Mouse (Mus musculus) midbrain, embryonic 14.5 days (tissue): ENCODE data around the gene Terf2ip. TPM values are rescaled to one million over a fixed set of nuclear protein-coding genes. Genes with fewer than 3 reads are reported as not detected.

Experiments used
- ATAC-seq: fragments of 200-750 bp; cut with Nextera tagmentation; 2 replicates; pipeline ENCODE4 v1.8.0; 2017; ENCODE audit warnings: moderate number of reproducible peaks, moderate library complexity; ENCODE audit not compliant: low FRiP score, low TSS enrichment
- DNase-seq: peaks from one replicate; pipeline ENCODE4 v3.0.0-alpha.2; 2015
- H3K27ac ChIP-seq: fragments of 300-500 bp; sonication (generic); replicated peaks from 2 replicates; pipeline ENCODE4 v1.5.1; 2014; ENCODE audit warnings: mild to moderate bottlenecking, low read depth, low read length, moderate library complexity
- H3K27me3 ChIP-seq: fragments of 300-500 bp; sonication (generic); 2 replicates; pipeline ENCODE4 v1.6.1; 2014; ENCODE audit warnings: low read length, control low read depth, mixed read lengths; ENCODE audit not compliant: control insufficient read depth, insufficient read depth
- H3K36me3 ChIP-seq: fragments of 300-500 bp; sonication (generic); 2 replicates; pipeline ENCODE4 v1.6.1; 2014; ENCODE audit warnings: low read length, control low read depth; ENCODE audit not compliant: control insufficient read depth, insufficient read depth
- H3K4me1 ChIP-seq: fragments of 300-500 bp; sonication (generic); 2 replicates; pipeline ENCODE4 v1.6.1; 2014; ENCODE audit warnings: mild to moderate bottlenecking, antibody characterized with exemption, low read length, control low read depth; ENCODE audit not compliant: control insufficient read depth, insufficient read depth
- H3K4me2 ChIP-seq: fragments of 300-500 bp; sonication (generic); 2 replicates; pipeline ENCODE4 v1.6.1; 2014; ENCODE audit warnings: mild to moderate bottlenecking, low read length, moderate library complexity
- H3K4me3 ChIP-seq: fragments of 300-500 bp; sonication (generic); replicated peaks from 2 replicates; pipeline ENCODE4 v1.5.1; 2014; ENCODE audit warnings: low read depth, low read length
- H3K9ac ChIP-seq: fragments of 300-500 bp; sonication (generic); replicated peaks from 2 replicates; pipeline ENCODE4 v1.6.1; 2014; ENCODE audit warnings: mild to moderate bottlenecking, low read length, moderate library complexity
- H3K9me3 ChIP-seq: fragments of 300-500 bp; sonication (generic); 2 replicates; pipeline ENCODE4 v1.6.1; 2016; ENCODE audit warnings: low read length, control low read depth, mixed read lengths; ENCODE audit not compliant: control insufficient read depth
- WGBS: fragments of 180-500 bp; shearing (Covaris S2); extraction: QIAGEN DNeasy Blood & Tissue Kit; methylation state at CpG from one replicate; pipeline ENCODE4 v1.1.7; 2014; 5-methylcytosine and 5-hydroxymethylcytosine counted together
- polyA plus RNA-seq: library from polyadenylated mRNA; unstranded; fragments of >200 nt; fragmentation: Nextera tagmentation; extraction: Ambion mirVana; gene quantifications from 2 replicates; pipeline ENCODE4 v1.2.1, GENCODE M21; 2014

The Terf2ip gene
- polyA plus RNA-seq, 1 experiment from 2014 or later: 58.3 TPM

DNA sequence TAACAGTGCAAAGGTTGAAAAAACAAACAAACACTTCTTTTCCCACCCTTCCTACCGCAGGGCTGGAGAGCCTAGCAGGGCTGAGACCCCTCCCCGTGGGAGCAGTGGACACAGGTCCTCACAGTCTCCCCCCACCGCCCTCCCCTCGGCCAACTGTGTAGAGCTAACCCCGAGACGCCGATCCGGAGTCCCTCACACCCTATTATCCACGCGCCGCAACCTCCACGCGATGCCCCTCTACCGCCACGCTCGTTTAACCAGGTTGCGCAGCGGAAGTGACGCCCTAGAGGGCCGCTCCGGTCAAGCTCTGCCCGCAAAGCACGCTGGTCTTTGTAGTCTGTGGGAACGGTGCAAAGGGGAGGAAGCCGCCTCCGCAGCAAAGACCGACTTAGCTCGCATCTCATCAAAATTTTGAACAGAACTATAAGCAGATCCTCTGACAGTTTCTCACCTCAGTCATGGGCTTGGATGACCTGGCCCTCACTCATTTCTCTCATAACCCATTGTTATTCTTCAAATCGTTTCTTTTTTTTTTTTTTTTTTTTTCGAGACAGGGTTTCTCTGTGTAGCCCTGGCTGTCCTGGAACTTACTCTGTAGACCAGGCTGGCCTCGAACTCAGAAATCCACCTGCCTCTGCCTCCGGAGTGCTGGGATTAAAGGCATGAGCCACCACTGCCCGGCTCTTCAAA lies 19.0 kb upstream of the Terf2ip start, which contains the start of gene Adat1:
Adat1 (minus strand) TSS at position 290 of the 690 bp plus-strand sequence.
- H3K27ac ChIP-seq: peak within 1 kb of the TSS; percentile 32; the same call in 1 of the 2 replicates
- peak within 1 kb of the TSS; percentile 57 for H3K4me3 ChIP-seq
- H3K36me3 ChIP-seq: peaks cover 59% of the 10 kb centered on the region
- 5% methylated on average over 33 of the region's 33 CpGs for WGBS
- H3K9me3 ChIP-seq: no peaks in the 10 kb centered on the region
- peak within 1 kb of the TSS; percentile 64 for H3K9ac ChIP-seq
- no peaks in the 10 kb centered on the region for H3K27me3 ChIP-seq
- peaks cover 5% of the 10 kb centered on the region; the same call in 1 of the 2 replicates for H3K4me1 ChIP-seq
- DNase-seq (peak; percentile 97), ATAC-seq (peak; percentile 96)
- peak within 1 kb of the TSS; percentile 58 for H3K4me2 ChIP-seq

DNA sequence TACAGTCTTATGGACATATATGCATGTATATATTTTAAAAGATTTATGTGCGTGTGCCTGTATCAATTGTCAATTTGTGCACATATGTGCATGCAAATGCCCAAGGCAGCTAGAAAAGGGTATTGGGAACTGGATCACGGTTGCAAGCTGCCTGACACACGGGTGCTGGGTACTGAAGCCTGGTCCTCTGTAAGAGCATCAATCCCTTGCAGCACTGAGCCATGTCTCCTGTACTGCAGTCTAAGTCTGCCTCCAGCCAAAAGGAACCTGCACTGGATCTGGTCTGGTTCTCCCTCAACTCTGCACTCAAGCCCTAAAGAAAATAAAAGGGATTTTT lies 18.5 kb upstream of the Terf2ip start:
- Histone ChIP-seq H3K4me1 (peaks cover 5% of the 10 kb centered on the region; the same call in 1 of the 2 replicates), H3K9me3 (no peaks in the 10 kb centered on the region), H3K4me3 (no peak overlapping the region), H3K9ac (no peak overlapping the region), H3K4me2 (peak overlapping the region; percentile 58), H3K36me3 (peaks cover 59% of the 10 kb centered on the region), H3K27me3 (no peaks in the 10 kb centered on the region), H3K27ac (no peak overlapping the region)
- no peak for ATAC-seq
- no peak for DNase-seq
- WGBS: 76% methylated on average over 3 of the region's 3 CpGs

DNA sequence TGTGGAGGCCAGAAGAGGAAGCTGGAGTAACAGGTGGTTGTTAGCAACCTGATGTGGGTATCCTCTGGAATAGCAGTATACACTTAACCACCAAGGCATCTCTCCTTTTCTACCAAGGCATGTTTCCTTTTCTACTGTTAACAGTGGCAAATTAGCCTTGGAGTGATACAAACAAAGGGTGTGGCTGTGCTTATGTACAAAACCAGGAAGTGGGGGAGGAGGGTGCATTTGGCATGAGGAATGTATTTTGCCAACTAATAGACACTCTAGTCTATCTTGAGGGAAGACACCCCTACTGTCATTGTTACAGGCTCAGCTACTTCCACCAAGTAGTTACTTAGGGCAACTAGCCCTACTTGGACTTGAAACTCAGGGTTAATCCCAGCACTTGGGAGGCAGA lies 6.4 kb upstream of the Terf2ip start:
- Histone ChIP-seq H3K36me3 (peaks cover 53% of the 10 kb centered on the region), H3K4me1 (no peaks in the 10 kb centered on the region), H3K9me3 (no peaks in the 10 kb centered on the region), H3K4me3 (no peak overlapping the region), H3K27ac (no peak overlapping the region), H3K9ac (no peak overlapping the region), H3K4me2 (no peak overlapping the region), H3K27me3 (no peaks in the 10 kb centered on the region)
- ATAC-seq (no peak), DNase-seq (no peak)

DNA sequence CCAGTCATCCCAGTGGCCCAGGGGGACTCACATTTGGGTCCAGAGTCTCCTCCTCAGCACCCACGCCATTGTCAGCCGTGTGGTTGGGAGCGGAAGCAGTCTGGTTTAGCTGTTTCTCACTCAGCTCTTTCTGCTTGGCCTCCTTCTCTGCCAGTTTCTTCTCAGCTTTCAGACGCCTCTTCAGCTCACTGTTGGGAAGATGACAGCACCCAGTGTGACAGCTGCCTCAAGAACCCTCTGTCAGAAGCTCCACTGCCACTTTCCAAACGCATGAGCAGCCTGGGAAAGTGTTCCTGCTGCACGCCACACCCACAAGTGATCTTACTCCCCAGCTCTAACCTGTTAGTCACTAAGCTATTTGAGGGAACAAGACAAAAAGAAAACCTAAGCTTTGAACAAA lies 5.6 kb upstream of the Terf2ip start:
- no peak overlapping the region for H3K9ac ChIP-seq
- WGBS: 95% methylated on average over 6 of the region's 6 CpGs
- no peaks in the 10 kb centered on the region for H3K9me3 ChIP-seq
- no peak overlapping the region for H3K4me2 ChIP-seq
- H3K36me3 ChIP-seq: peaks cover 45% of the 10 kb centered on the region
- ATAC-seq (no peak), DNase-seq (no peak)
- H3K27ac ChIP-seq: no peak overlapping the region
- H3K4me1 ChIP-seq: peaks cover 6% of the 10 kb centered on the region
- H3K4me3 ChIP-seq: no peak overlapping the region
- no peaks in the 10 kb centered on the region for H3K27me3 ChIP-seq

DNA sequence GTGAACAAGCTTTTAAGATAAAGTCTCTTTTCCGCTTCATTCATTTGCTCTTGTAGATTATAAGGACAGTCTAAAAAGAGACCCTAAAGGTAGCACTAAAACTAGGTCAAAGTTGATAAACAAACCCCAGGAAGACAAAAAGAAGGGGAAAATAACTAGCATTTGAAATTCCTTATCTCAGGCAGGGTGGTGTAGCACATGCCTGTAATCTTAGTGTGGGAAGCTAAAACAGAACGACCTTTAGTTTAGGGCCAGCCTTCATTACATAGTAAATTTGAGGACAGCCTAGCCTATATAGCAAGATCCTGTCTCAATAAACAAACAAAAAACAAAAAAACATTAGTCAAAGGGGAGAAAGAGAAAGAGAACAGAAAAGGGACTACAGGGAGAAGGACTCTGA lies 3.5 kb upstream of the Terf2ip start:
- 95% methylated on average over 2 of the region's 2 CpGs for WGBS
- Histone ChIP-seq H3K27ac (no peak overlapping the region), H3K4me1 (peaks cover 8% of the 10 kb centered on the region), H3K9ac (no peak overlapping the region), H3K27me3 (no peaks in the 10 kb centered on the region), H3K4me2 (no peak overlapping the region), H3K9me3 (no peaks in the 10 kb centered on the region), H3K36me3 (peaks cover 24% of the 10 kb centered on the region), H3K4me3 (no peak overlapping the region)
- DNase-seq (no peak), ATAC-seq (no peak)

DNA sequence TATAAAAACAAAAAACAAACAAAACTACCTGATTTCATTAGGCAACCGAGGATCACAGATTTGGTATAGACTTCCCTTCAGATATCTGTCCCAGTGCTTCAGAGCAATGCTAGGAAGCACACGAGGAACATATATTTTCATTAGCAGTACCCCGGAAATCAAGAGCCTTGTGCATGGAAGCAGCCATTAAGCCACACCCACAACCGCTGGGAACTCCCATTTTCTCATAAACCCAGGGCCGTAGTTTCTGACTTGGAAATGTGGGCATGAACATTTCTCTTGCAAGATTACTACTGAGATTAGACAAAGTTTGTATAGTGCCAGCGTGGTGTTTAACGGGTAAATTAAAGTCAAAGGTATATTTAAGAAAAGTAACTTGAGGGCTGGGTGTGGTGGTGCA lies 1.6 kb upstream of the Terf2ip start:
- no peak for DNase-seq
- Histone ChIP-seq H3K4me3 (no peak overlapping the region), H3K4me2 (no peak overlapping the region), H3K36me3 (peaks cover 8% of the 10 kb centered on the region), H3K4me1 (peaks cover 15% of the 10 kb centered on the region), H3K9ac (no peak overlapping the region), H3K9me3 (no peaks in the 10 kb centered on the region), H3K27me3 (no peaks in the 10 kb centered on the region), H3K27ac (no peak overlapping the region)
- no peak for ATAC-seq
- 95% methylated on average over 7 of the region's 7 CpGs for WGBS

DNA sequence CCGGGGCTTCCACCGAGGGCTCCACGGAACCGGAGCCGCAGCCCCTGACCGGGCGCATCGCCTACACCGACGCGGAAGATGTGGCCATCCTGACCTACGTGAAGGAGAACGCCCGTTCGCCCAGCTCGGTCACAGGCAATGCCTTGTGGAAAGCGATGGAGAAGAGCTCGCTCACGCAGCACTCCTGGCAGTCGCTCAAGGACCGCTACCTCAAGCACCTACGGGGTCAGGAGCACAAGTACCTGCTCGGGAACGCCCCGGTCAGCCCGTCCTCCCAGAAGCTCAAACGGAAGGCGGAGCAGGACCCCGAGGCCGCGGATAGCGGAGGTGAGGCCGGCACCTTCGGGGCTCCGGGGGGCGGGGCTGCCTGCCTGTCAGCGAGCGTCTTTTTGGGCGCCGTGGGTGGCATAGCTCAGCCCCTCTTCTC lies 631 bp downstream of the Terf2ip start:
- Histone ChIP-seq H3K9ac (peak overlapping the region; percentile 92), H3K4me1 (peaks cover 15% of the 10 kb centered on the region), H3K36me3 (peaks cover 18% of the 10 kb centered on the region), H3K27me3 (no peaks in the 10 kb centered on the region), H3K27ac (peak overlapping the region; percentile 84), H3K4me3 (peak overlapping the region; percentile 97), H3K9me3 (no peaks in the 10 kb centered on the region), H3K4me2 (peak overlapping the region; percentile 64)
- whole genome bisulfite sequencing: under 1% methylated on average over 40 of the region's 40 CpGs
- peak; percentile 46 for DNase-seq
- ATAC-seq: peak; percentile 51

DNA sequence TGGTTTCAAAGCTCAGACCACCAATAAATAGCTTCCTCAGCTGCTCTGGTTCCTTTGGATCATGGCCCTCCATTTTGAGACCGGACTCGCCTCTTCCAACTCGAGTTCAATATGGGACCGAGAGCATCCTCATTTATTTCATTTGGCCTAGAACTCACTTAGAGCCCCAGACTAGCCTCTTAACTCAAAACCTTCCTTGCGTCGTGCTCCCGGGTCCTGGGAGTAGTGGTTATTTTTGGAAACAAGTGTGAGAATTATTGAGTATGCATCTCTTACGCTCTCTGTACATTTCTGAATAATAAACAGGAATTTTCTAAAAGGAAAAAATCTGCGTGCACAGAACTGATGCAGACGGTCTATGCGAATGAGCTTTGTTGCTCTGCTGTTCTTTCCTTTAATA lies 3.7 kb downstream of the Terf2ip start, which contains the start of gene Gm6793:
Gm6793 (minus strand) TSS at position 101 of the 400 bp plus-strand sequence.
- peaks cover 15% of the 10 kb centered on the region for H3K4me1 ChIP-seq
- H3K4me2 ChIP-seq: no peak within 1 kb of the TSS
- no peak within 1 kb of the TSS for H3K4me3 ChIP-seq
- no peaks in the 10 kb centered on the region for H3K27me3 ChIP-seq
- H3K9ac ChIP-seq: no peak within 1 kb of the TSS
- no peak for ATAC-seq
- no peak within 1 kb of the TSS for H3K27ac ChIP-seq
- H3K9me3 ChIP-seq: no peaks in the 10 kb centered on the region
- 93% methylated on average over 11 of the region's 11 CpGs for WGBS
- no peak for DNase-seq
- H3K36me3 ChIP-seq: peaks cover 48% of the 10 kb centered on the region

DNA sequence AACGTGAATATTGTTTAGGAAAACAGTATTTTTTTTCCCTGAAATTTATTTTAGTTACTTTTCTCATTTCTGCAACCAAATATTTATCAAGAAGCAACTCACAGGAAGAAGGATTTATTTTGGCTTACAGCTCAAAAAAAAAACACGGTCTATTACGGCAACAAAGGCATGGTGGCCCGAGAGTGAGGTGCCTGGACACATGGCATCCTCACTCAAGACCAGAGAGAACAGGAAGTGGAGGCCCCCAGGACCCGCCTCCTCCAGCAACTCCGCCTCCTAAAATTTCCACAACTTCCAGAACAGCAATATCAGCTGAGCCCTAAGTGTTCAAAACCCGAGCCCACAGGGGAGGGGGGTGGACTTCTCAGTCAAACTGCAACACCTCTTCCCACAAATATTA lies 18.3 kb downstream of the Terf2ip start:
- ATAC-seq: no peak
- Histone ChIP-seq H3K36me3 (no peaks in the 10 kb centered on the region), H3K4me1 (no peaks in the 10 kb centered on the region), H3K4me2 (no peak overlapping the region), H3K4me3 (no peak overlapping the region), H3K9me3 (no peaks in the 10 kb centered on the region), H3K27me3 (no peaks in the 10 kb centered on the region), H3K9ac (no peak overlapping the region), H3K27ac (no peak overlapping the region)
- DNase-seq: no peak
- 89% methylated on average over 7 of the region's 7 CpGs for WGBS
